Mouse (Mus musculus) embryonic fibroblast, embryonic 13.5 days (primary cell): Measurements from ENCODE around the gene Zfp426. TPM values are rescaled to one million over a fixed set of nuclear protein-coding genes. Genes with fewer than 3 reads are reported as not detected.

Experiments used
- H3K27ac ChIP-seq: 2 replicates; pipeline ENCODE4 v1.5.1; 2012; ENCODE audit warnings: low read length, control low read depth, inconsistent platforms; ENCODE audit not compliant: insufficient read depth
- H3K4me1 ChIP-seq: 2 replicates; pipeline ENCODE4 v1.6.1; 2011; ENCODE audit warnings: low read length; ENCODE audit not compliant: control insufficient read depth, insufficient read depth
- H3K4me3 ChIP-seq: 2 replicates; pipeline ENCODE4 v1.5.1; 2011; ENCODE audit warnings: mild to moderate bottlenecking, control low read depth, low read length; ENCODE audit not compliant: insufficient read depth
- CTCF ChIP-seq: IDR thresholded peaks from 2 replicates; pipeline ENCODE4 v1.5.1; 2011; ENCODE audit warnings: mild to moderate bottlenecking, control low read depth, low read length, moderate library complexity, borderline replicate concordance; ENCODE audit not compliant: insufficient read depth
- POLR2A ChIP-seq: IDR thresholded peaks from 2 replicates; pipeline ENCODE4 v1.6.1; 2011; ENCODE audit warnings: low read depth, mild to moderate bottlenecking, control low read depth, low read length, moderate library complexity
- polyA plus RNA-seq: library from polyadenylated mRNA; stranded (reverse); fragments of >200 nt; gene quantifications from 2 replicates; pipeline ENCODE4 v1.2.4, GENCODE M21; 2011; ENCODE audit warnings: low read depth; ENCODE audit not compliant: missing spikeins, insufficient read length

Zfp426 gene
- polyA plus RNA-seq, 1 experiment = 20.5 TPM

DNA sequence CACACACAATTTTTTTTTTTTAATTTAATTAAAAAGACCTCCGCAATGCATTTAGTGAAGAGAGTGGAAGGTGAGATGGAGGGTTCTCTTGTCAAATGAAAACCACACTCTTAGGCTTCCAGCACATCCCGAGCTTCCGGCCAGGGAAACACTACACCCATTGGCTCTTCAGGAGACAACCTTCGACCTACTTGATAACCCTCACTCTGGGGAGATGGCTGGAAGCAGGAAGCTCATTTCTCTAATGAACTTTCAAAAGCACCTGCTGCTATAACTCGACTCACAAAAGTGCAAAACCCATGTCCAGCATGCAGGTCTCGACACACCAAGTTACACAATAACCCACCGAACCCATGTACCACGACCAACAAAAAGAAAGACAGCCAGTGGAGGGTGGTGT is 20.2 kb upstream of the Zfp426 start:
- H3K27ac ChIP-seq = no peak overlapping the region
- no peak overlapping the region for H3K4me3 ChIP-seq
- TF ChIP-seq CTCF = no peak
- H3K4me1 ChIP-seq = peaks cover 5% of the 10 kb centered on the region; the same call in 1 of the 2 replicates

DNA sequence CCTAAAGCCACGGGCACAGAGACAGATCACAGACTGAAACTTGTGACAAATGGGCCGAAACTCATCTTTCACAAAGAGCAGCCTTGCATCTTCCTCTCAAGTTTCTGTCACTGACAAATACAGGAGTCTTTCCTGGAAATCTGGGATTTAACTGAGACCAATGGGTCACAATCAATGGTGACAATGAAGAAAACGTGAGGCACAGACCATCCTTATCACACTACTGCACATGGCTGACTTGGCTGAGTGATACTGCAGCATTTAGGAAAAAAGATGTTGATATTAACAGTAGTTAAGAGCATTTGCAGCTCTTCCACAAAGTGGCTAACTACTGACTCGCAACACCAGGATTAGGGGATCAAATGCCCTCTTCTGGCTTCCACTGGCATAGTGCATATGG is 19.1 kb upstream of the Zfp426 start:
- H3K27ac ChIP-seq = no peak overlapping the region
- TF ChIP-seq CTCF (no peak), POLR2A (no peak)
- peaks cover 5% of the 10 kb centered on the region; the same call in 1 of the 2 replicates for H3K4me1 ChIP-seq
- no peak overlapping the region for H3K4me3 ChIP-seq

DNA sequence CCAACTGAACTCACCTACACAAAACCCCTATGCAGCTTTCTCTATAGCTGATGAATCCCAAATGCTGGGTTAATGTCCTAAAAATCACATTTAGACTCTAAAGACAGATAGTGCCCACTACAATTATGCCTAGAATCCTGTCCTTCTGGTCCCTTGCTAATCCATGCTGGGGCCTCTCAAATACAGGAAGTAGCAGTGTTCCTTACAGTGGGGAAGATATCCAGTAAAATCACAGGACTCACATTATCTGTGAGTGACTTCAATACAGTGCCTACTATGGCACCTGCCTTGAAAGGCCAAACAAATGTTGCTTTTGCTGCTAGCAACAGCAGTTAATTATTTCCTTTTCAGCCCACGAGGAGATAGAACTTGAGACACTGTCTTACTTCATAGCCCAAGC is 17.8 kb upstream of the Zfp426 start:
- no peak overlapping the region for H3K27ac ChIP-seq
- H3K4me1 ChIP-seq = peaks cover 5% of the 10 kb centered on the region; the same call in 1 of the 2 replicates
- TF ChIP-seq POLR2A (no peak), CTCF (no peak)
- no peak overlapping the region for H3K4me3 ChIP-seq

DNA sequence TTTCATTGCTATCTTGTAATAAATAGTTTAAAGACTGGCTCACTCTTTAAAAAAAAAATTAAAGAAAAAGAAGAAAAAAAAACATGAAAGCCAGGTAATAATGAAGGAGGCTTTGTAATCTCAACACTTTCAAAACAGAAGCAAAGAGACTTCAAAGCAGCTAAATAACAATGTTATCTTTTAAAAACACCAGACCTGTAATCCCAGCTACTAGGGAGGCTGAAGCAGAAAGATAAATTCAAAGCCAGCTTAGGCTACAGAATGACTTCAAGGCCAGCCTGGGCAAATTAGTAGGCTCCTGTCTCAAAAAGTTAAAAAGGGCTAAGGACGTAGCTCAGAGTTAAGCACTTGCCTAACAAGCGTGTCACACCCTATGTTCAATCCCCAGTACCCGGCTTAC is 17.1 kb upstream of the Zfp426 start:
- Histone ChIP-seq H3K4me3 (no peak overlapping the region), H3K4me1 (peaks cover 5% of the 10 kb centered on the region; the same call in 1 of the 2 replicates), H3K27ac (no peak overlapping the region)
- no peak for TF ChIP-seq POLR2A
- TF ChIP-seq CTCF = no peak

DNA sequence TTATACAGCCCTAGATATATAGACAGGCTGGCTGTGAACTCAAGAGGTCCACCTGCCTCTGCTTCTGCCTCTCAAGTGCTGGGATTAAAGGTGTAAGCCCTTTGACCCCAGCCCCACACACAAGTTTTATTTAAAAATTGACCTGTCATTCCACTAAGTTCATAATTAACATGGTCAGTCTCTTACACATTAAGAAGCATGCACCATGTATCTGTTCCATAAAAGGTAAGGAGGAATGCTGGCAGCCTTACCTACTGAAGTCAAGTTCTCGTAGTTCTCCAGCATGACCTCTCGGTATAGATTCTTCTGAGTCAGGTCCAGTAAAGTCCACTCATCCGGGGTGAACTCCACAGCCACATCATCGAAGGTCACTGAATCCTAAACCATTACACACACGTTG is 12.3 kb upstream of the Zfp426 start:
- Histone ChIP-seq H3K4me1 (no peaks in the 10 kb centered on the region), H3K4me3 (no peak overlapping the region), H3K27ac (no peak overlapping the region)
- TF ChIP-seq POLR2A (no peak), CTCF (no peak)

DNA sequence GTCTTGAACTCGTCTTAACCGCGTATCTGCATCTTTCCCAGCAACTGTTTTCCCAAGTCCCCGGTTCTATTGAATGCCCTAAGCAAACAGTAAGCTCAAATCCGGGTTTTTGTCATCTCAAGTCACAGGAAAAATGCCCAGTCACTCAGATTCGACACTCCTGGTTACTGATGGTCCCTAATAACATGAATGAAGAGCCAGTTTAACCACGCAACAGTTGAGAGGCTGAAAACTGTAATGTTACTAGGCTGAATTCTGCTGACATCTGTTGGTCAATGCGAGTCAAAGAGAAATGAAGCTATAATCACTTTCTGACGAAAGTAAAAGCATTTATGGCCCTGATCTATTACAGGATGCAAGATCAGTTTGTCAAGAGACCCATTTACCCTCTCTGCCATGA is 735 bp upstream of the Zfp426 start:
- TF ChIP-seq CTCF (no peak), POLR2A (0 out of 2 replicates have a peak, but pooled peaks have one; percentile 12)
- H3K4me3 ChIP-seq = peak overlapping the region; percentile 89
- H3K4me1 ChIP-seq = no peaks in the 10 kb centered on the region; the same call in 1 of the 2 replicates
- H3K27ac ChIP-seq = peak overlapping the region; percentile 83

DNA sequence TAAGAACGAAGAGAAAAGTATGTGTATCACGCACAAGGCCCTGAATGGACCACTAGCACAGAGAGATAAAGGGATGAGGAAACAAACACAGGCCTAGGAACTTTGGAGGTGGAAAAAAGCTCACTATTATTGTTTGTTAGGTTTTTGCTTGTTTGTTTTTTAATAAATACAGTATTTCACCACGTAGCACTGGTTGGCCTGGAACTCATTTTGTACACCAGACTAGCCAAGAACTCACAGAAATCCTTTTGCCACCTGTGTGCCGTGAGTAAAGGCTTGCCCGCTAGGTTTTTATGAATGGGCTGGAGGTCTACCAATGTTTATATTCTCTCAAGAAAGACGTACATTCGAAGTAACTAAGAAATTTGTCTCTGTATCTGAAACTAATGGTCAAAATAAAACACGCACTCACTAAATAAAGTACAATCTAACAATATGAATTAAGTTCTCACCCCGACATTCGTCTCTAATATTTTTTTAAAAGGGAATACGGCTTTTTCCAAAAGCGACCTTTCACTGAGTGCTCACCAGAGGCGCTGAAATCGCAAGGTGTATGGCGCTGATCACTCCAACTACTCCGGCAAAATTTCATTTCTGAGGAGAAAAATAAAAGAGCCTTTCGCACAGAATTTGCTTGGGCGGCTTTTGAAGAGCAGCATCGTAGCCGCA is 554 bp downstream of the Zfp426 start:
- TF ChIP-seq CTCF = no peak
- no peak for TF ChIP-seq POLR2A
- no peaks in the 10 kb centered on the region; the same call in 1 of the 2 replicates for H3K4me1 ChIP-seq

DNA sequence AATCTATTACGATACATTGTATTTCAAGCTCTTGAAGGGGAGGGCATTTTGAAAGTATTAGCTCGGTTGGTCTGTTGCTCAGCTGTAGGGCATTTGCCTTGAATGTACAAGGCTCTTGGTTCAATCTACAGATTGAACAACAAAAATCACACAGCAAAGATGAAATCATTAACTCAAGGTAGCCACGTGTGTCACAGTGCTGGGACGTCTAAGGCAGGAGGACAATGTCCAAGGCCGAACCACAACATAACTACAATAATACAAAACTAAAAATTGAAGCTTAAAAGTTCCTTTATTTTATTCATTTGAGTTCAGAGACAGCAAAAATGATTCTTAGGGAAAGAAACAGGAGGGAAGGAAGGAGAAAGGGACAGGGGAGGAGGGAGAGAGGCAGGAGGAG is 3.0 kb downstream of the Zfp426 start:
- TF ChIP-seq CTCF = no peak
- no peak for TF ChIP-seq POLR2A
- H3K4me1 ChIP-seq = no peaks in the 10 kb centered on the region; the same call in 1 of the 2 replicates
- H3K27ac ChIP-seq = no peak overlapping the region
- H3K4me3 ChIP-seq = no peak overlapping the region

More for the DNA sequence above, 554 bp downstream of the Zfp426 start:
- Histone ChIP-seq H3K27ac (peak overlapping the region; percentile 83), H3K4me3 (peak overlapping the region; percentile 89)

DNA sequence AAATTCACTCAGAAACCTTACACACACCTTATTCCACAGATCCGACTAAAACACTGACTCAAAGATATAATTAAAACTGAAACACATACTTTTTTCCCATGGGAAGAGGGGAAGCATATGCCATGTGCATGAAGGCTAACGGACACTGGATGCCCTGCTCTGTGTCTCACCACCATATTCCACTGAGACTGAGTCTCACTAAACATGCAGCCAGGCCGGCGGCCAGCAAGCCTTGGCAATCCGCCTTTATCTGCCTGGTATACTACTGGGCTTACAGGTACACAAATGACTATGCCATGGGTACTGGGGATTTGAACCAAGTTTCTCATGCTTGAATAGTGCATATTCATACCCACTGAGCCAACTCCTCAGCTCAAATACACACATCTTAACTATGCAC is 13.2 kb downstream of the Zfp426 start:
- no peak for TF ChIP-seq POLR2A
- TF ChIP-seq CTCF = no peak
- Histone ChIP-seq H3K4me3 (no peak overlapping the region), H3K4me1 (no peaks in the 10 kb centered on the region), H3K27ac (no peak overlapping the region)

DNA sequence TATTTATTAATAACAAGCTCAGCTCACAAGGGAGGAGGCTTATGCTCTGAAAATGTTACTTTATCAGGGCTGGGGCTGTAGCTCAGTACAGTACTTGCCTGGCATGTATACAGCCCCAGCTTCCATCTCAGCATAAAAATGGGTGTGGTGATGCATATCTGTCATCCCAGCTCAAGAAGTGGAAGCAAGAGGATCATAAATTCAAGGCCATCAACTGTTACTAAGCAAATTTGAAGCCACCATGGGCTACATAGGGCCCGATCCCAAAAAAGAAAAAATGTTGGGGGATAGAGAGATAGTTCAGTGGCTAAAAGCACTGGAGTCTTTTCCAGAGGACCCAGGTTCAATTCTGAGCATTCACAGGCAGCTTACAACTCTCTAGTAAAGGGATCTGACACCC is 15.9 kb downstream of the Zfp426 start:
- H3K27ac ChIP-seq = no peak overlapping the region
- H3K4me1 ChIP-seq = no peaks in the 10 kb centered on the region
- TF ChIP-seq POLR2A = no peak
- no peak for TF ChIP-seq CTCF
- H3K4me3 ChIP-seq = no peak overlapping the region
